Mouse (Mus musculus) adrenal gland, adult 10 weeks (tissue): Measurements from ENCODE around the gene Akap8l. TPM values are rescaled to one million over a fixed set of nuclear protein-coding genes. Genes with fewer than 3 reads are reported as not detected.

Source experiments
- polyA plus RNA-seq: library from polyadenylated mRNA; stranded (reverse); fragments of 350-450 nt; fragmentation: Illumina TruSeq; extraction: RNeasy Lipid Tissue Mini Kit (QIAGEN cat#74804); gene quantifications from one replicate; pipeline ENCODE4 v1.2.3, GENCODE M21; 2014; ENCODE audit warnings: low read depth, low replicate concordance

The Akap8l gene
- 31.1 TPM for polyA plus RNA-seq

DNA sequence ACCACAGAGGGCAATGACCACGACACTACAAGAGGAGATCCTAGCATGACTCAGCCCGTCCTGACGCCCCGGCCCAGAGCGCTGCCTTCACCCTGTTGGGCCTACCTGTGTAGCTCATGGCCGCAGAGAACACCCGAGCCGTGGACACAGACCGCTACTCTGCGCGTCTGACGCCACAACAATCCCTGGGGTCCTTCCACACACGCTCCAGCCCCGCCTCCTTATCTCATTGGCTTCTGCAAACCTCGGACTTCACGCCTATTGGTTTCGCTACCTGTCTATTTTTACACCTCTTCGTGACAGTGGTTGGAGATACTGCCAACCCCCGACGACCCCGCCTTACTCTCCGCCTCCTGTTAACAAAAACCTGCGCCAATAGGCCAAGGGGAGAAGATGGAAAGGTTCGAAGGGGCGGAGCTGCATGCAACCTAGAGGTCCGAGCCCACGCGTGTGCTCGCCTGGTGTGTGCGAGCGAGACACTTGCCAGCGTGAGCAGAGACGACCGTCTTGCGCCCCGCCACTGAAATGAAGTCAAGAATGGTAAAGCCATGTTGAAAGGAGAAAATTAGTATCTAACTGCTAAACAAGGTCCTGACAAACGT, at the start of gene Akap8l:
TSS of gene Akap8l (minus strand) at position 226 of the 602 bp plus-strand sequence.

DNA sequence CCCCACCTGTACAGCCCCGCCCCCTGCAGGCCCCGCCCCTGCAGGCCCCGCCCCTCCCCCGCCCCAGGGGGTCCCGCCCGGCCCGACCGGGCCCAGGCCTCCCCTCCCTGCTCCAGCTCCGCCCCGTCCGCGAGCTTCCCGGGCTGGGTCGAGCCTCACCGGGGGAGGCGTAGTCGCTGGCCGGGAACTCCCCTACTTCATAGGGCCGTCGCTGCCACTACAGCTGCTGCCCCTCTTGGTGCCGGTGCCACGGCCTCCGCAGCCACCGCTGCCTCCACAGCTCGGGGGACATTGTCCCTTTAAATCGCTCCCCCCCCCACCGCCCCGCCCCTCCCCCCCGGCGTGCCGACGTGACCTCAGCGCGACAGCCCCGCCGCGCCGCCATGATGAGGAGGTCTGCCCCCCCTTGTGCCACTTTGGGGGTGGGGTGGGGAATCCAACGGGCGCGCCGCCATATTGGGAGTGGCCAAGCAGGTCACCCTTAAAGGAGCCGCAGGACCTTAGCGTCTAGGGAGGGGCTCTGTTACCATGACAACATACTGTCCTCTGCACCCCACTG, 38.8 kb upstream of the Akap8l start, which contains the start of gene Wiz:
TSS of gene Wiz (minus strand) at position 339 of the 559 bp plus-strand sequence.

DNA sequence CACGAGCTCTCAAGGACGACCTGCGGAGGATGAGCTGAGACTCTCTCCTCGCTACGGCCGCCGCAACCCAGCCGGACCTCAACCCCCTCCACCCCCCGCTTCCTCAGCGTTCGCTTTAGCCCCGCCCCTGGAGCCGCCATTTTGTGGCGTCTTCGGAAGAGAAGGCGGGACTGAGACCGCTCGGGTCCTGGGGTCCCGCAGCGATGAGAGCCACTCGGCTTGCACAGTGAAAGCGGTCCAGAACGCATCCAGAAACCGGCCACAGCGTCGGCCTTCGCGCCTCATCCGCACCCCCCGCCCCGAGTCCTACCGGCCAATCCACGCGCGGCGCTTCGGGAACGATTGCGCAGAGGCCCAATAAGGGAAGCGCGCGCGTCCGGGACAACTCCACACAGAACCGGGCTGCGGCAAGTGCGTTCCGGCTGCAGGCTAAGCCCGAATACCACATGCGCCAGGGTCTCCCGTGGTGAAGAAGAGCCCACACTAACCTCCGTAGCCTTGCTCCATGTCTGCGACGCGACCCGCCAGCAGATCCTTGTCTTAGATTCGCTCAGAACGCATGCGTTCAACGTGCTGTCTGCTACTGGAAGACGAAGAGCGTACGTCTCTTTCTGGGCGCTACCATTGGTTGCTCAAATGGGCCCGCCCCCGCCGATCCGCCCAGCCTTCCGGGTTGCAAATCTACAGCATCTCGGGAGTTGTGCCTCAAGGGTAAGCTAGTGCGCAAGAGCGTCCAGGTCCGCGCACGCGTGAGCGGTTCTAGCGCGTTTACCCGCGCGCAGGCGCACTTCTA, 29.6 kb downstream of the Akap8l start, which contains the start of gene Akap8:
TSS of gene Akap8 (minus strand) at position 642 of the 793 bp plus-strand sequence.

DNA sequence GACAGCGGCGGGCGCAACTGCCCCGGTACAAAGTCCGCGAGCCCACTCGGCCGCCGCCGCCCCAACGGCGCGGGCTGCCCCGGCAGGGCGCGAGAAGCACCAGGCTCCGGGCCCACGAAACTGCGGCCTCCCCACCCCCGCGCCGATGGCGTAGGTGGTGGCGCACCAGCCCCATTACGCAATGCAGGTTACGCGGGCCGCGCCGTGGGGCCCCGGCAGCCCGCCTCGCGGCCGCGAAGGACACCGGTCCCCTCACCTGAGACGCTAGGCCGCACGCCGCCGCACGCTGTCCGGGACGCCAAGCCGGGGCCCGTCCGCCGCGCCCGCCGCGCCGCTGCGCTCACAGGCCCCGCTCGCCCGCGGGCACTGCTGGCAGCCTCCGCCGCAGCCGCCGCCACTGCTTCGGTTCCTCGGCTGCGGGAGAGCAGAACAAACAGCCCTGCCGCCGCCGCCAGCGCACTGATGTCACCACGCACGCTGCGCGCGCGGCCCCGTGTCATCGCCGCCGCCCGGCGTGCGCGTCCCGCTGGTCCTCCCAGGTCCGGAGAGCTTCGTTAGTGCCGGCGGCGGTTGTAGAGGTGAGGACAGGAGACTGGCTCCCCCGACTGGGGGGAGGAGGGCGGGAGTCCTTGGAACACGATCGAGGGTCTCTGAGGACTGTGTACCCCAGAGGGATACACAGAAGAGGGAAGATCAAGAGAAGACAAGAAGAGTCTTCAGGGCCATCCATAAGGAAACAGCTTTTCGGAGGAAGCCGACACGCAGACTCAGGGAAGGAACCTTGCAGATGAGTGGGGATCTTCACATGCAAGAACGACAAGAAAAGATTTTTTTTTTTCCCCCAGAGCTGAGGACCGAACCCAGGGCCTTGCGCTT, 65.9 kb downstream of the Akap8l start, which contains the start of gene Brd4:
TSS of gene Brd4 (minus strand) at position 461 of the 876 bp plus-strand sequence.

Other genes with a start within 250 kb of the Akap8l start
- 0.87 TPM for gene Notch3, start 183.8 kb downstream of the Akap8l start, polyA plus RNA-seq
- 0.47 TPM for gene Ephx3, start 161.1 kb downstream of the Akap8l start, polyA plus RNA-seq
- gene Brd4, start 65.9 kb downstream of the Akap8l start, polyA plus RNA-seq, result 29.6 TPM
- 74.1 TPM for gene Akap8, start 29.4 kb downstream of the Akap8l start, polyA plus RNA-seq
- gene Wiz, start 38.8 kb upstream of the Akap8l start, polyA plus RNA-seq, result 3.6 TPM
- not detected for gene Rasal3, start 53.0 kb upstream of the Akap8l start, polyA plus RNA-seq
- not detected for gene Pglyrp2, start 73.6 kb upstream of the Akap8l start, polyA plus RNA-seq
- not detected for gene Cyp4f39, start 102.1 kb upstream of the Akap8l start, polyA plus RNA-seq
- 2.0 TPM for gene Cyp4f17, start 155.4 kb upstream of the Akap8l start, polyA plus RNA-seq
- gene Cyp4f16, start 186.0 kb upstream of the Akap8l start, polyA plus RNA-seq, result 5.7 TPM